Mouse (Mus musculus) myocyte (in vitro differentiated cells): ENCODE measurements around the gene Dner. TPM values are rescaled to one million over a fixed set of nuclear protein-coding genes. Genes with fewer than 3 reads are reported as not detected.

Source experiments
- H3K27me3 ChIP-seq: one replicate; pipeline ENCODE4 v1.6.1; 2011; ENCODE audit not compliant: control insufficient read depth, insufficient read depth, insufficient read length
- H3K36me3 ChIP-seq: one replicate; pipeline ENCODE4 v1.6.1; 2011; ENCODE audit not compliant: control insufficient read depth, insufficient read depth
- H3K4me2 ChIP-seq: one replicate; pipeline ENCODE4 v1.6.1; 2011; ENCODE audit warnings: low read depth, control low read depth
- H3K4me3 ChIP-seq: one replicate; pipeline ENCODE4 v1.5.1; 2011; ENCODE audit warnings: mild to moderate bottlenecking, control low read depth, moderate library complexity
- H3K79me2 ChIP-seq: one replicate; pipeline ENCODE4 v1.6.1; 2011; ENCODE audit not compliant: control insufficient read depth, insufficient read depth
- H3ac ChIP-seq: one replicate; pipeline ENCODE4 v1.6.1; 2011; ENCODE audit not compliant: control insufficient read depth, insufficient read length
- CEBPB ChIP-seq: IDR thresholded peaks from 2 replicates; pipeline ENCODE4 v1.6.1; 2011; ENCODE audit warnings: mild to moderate bottlenecking, moderate library complexity; ENCODE audit not compliant: poor library complexity, insufficient read depth, severe bottlenecking
- E2F4 ChIP-seq: IDR thresholded peaks from one replicate; pipeline ENCODE4 v1.6.1; 2011; ENCODE audit warnings: mild to moderate bottlenecking, control low read depth, moderate library complexity; ENCODE audit not compliant: insufficient read depth
- MAX ChIP-seq: IDR thresholded peaks from one replicate; pipeline ENCODE4 v1.6.1; 2011; ENCODE audit warnings: low read depth, mild to moderate bottlenecking, control low read depth
- MYOD1 ChIP-seq, 3 experiments: IDR thresholded peaks; one replicate each; pipeline ENCODE4 v1.6.1; 2011; ENCODE audit warnings: control low read depth in 2 of 3, low read depth in 2 of 3, mild to moderate bottlenecking in 2 of 3, moderate library complexity in 1 of 3; ENCODE audit not compliant: insufficient read length in 2 of 3, control insufficient read depth in 1 of 3
- MYOG ChIP-seq, 3 experiments: IDR thresholded peaks; one replicate each; pipeline ENCODE4 v1.6.1; 2011; ENCODE audit warnings: control low read depth in 2 of 3, low read depth in 2 of 3, mild to moderate bottlenecking in 2 of 3; ENCODE audit not compliant: insufficient read length in 2 of 3, control insufficient read depth in 1 of 3, insufficient read depth in 1 of 3
- POLR2A ChIP-seq: IDR thresholded peaks from one replicate; pipeline ENCODE4 v1.6.1; 2011; ENCODE audit warnings: low read depth, mild to moderate bottlenecking, control low read depth, moderate library complexity; ENCODE audit not compliant: insufficient read length
- POLR2AphosphoS2 ChIP-seq: IDR thresholded peaks from one replicate; pipeline ENCODE4 v1.6.1; 2011; ENCODE audit warnings: low read depth, control low read depth; ENCODE audit not compliant: insufficient read length
- REST ChIP-seq: IDR thresholded peaks from one replicate; pipeline ENCODE4 v1.6.1; 2011; ENCODE audit warnings: mild to moderate bottlenecking, control low read depth, moderate library complexity; ENCODE audit not compliant: insufficient read depth, insufficient read length
- SRF ChIP-seq: IDR thresholded peaks from one replicate; pipeline ENCODE4 v1.6.1; 2011; ENCODE audit warnings: low read depth; ENCODE audit not compliant: control insufficient read depth, insufficient read length
- TCF12 ChIP-seq: IDR thresholded peaks from one replicate; pipeline ENCODE4 v1.6.1; 2011; ENCODE audit warnings: mild to moderate bottlenecking, control low read depth; ENCODE audit not compliant: poor library complexity, insufficient read depth, severe bottlenecking
- TCF3 ChIP-seq: IDR thresholded peaks from one replicate; pipeline ENCODE4 v1.6.1; 2011; ENCODE audit warnings: low read depth, control low read depth; ENCODE audit not compliant: insufficient read length
- USF1 ChIP-seq: IDR thresholded peaks from one replicate; pipeline ENCODE4 v1.6.1; 2011; ENCODE audit warnings: low read depth, mild to moderate bottlenecking, control low read depth, moderate library complexity
- polyA plus RNA-seq: library from polyadenylated mRNA; unstranded; fragments of >200 nt; fragmentation: generic; extraction: Trizol; gene quantifications from one replicate; pipeline ENCODE4 v1.2.1, GENCODE M21; 2012; ENCODE audit warnings: missing spikeins

Gene Dner
- polyA plus RNA-seq, 1 experiment: 0.05 TPM

GRCm38 (mm10) chr1:84522963-84523280 lies 173.1 kb downstream of the Dner start:
- Histone ChIP-seq H3K79me2 (no peaks in the 10 kb centered on the region), H3K36me3 (no peaks in the 10 kb centered on the region), H3K4me2 (no peak overlapping the region), H3K4me3 (no peak overlapping the region), H3K27me3 (no peaks in the 10 kb centered on the region), H3ac (no peak overlapping the region)
- TF ChIP-seq POLR2A (no peak), MAX (no peak), TCF12 (no peak), E2F4 (no peak), USF1 (no peak), REST (no peak), TCF3 (no peak), MYOG (IDR thresholded peaks at IDR 0.05; ENCODE audit: control insufficient read depth in 1 of 3, insufficient read depth in 1 of 3, insufficient read length in 2 of 3, low read depth in 2 of 3) (no peak), SRF (no peak), POLR2AphosphoS2 (no peak), MYOD1 (IDR thresholded peaks at IDR 0.05; ENCODE audit: control insufficient read depth in 1 of 3, insufficient read length in 2 of 3, low read depth in 2 of 3) (no peak), CEBPB (no peak)

- TF ChIP-seq MYOD1 (IDR thresholded peaks at IDR 0.05; ENCODE audit: control insufficient read depth in 1 of 3, insufficient read length in 2 of 3, low read depth in 2 of 3) (no peak), MAX (no peak), TCF3 (no peak), CEBPB (no peak), MYOG (IDR thresholded peaks at IDR 0.05; ENCODE audit: control insufficient read depth in 1 of 3, insufficient read depth in 1 of 3, insufficient read length in 2 of 3, low read depth in 2 of 3) (no peak), POLR2A (no peak), TCF12 (no peak), E2F4 (no peak), SRF (no peak)
- Histone ChIP-seq H3K79me2 (no peaks in the 10 kb centered on the region), H3ac (no peak overlapping the region), H3K36me3 (no peaks in the 10 kb centered on the region), H3K4me3 (no peak overlapping the region), H3K27me3 (no peaks in the 10 kb centered on the region), H3K4me2 (no peak overlapping the region)
Measured at GRCm38 (mm10) chr1:84522256-84522962, 173.6 kb downstream of the Dner start.

GRCm38 (mm10) chr1:84518347-84518746 lies 177.7 kb downstream of the Dner start:
- Histone ChIP-seq H3K79me2 (no peaks in the 10 kb centered on the region), H3ac (no peak overlapping the region), H3K36me3 (no peaks in the 10 kb centered on the region), H3K4me3 (no peak overlapping the region), H3K27me3 (no peaks in the 10 kb centered on the region), H3K4me2 (no peak overlapping the region)
- TF ChIP-seq POLR2A: no peak

GRCm38 (mm10) chr1:84513201-84513600 lies 182.8 kb downstream of the Dner start:
- H3K27me3 ChIP-seq: no peaks in the 10 kb centered on the region
- no peak overlapping the region for H3ac ChIP-seq
- H3K4me2 ChIP-seq: no peak overlapping the region
- no peaks in the 10 kb centered on the region for H3K36me3 ChIP-seq
- H3K79me2 ChIP-seq: no peaks in the 10 kb centered on the region
- H3K4me3 ChIP-seq: no peak overlapping the region
- no peak for TF ChIP-seq USF1
- no peak for TF ChIP-seq E2F4
- no peak for TF ChIP-seq POLR2AphosphoS2
- no peak for TF ChIP-seq CEBPB
- TF ChIP-seq MYOG (IDR thresholded peaks at IDR 0.05; ENCODE audit: control insufficient read depth in 1 of 3, insufficient read depth in 1 of 3, insufficient read length in 2 of 3, low read depth in 2 of 3): no peak
- no peak for TF ChIP-seq TCF12

- H3K4me3 ChIP-seq: no peak overlapping the region
- no peak overlapping the region for H3K4me2 ChIP-seq
- no peak overlapping the region for H3ac ChIP-seq
- H3K36me3 ChIP-seq: no peaks in the 10 kb centered on the region
- TF ChIP-seq MYOD1 (IDR thresholded peaks at IDR 0.05; ENCODE audit: control insufficient read depth in 1 of 3, insufficient read length in 2 of 3, low read depth in 2 of 3) (no peak), REST (no peak), POLR2AphosphoS2 (no peak), SRF (no peak), USF1 (no peak), E2F4 (no peak), POLR2A (no peak), MYOG (IDR thresholded peaks at IDR 0.05; ENCODE audit: control insufficient read depth in 1 of 3, insufficient read depth in 1 of 3, insufficient read length in 2 of 3, low read depth in 2 of 3) (no peak)
- no peaks in the 10 kb centered on the region for H3K27me3 ChIP-seq
- no peaks in the 10 kb centered on the region for H3K79me2 ChIP-seq
Measured at GRCm38 (mm10) chr1:84508510-84508909, 187.5 kb downstream of the Dner start.
